Mouse (Mus musculus): Measurements from ENCODE around the gene Rfx5. TPM values are rescaled to one million over a fixed set of nuclear protein-coding genes. Genes with fewer than 3 reads are reported as not detected.

Gene Rfx5
- polyA plus RNA-seq, 1 experiment from 2014 or later, result 13.0 TPM

GRCm38 (mm10) chr3:94996946-94997345, 43.1 kb downstream of the Rfx5 start:
- Histone ChIP-seq H3K4me3 (ENCODE audit: low read length) (no peak overlapping the region), H3K4me1 (ENCODE audit: control insufficient read depth, insufficient read depth, low read length) (no peaks in the 10 kb centered on the region), H3K9me3 (ENCODE audit: control insufficient read depth, low read length) (no peaks in the 10 kb centered on the region), H3K27ac (ENCODE audit: low read depth, low read length) (no peak overlapping the region), H3K36me3 (ENCODE audit: control insufficient read depth, insufficient read depth, low read length) (peaks cover 96% of the 10 kb centered on the region), H3K4me2 (replicated peaks; ENCODE audit: low read depth, low read length) (no peak overlapping the region), H3K9ac (ENCODE audit: low read depth, low read length) (no peak overlapping the region), H3K27me3 (ENCODE audit: control insufficient read depth, insufficient read depth, low read length) (no peaks in the 10 kb centered on the region)
- no peak for ATAC-seq (ENCODE audit: low FRiP score, low TSS enrichment)
- WGBS, result 37% methylated on average over 2 of the region's 2 CpGs

GRCm38 (mm10) chr3:95002569-95002968, 48.7 kb downstream of the Rfx5 start:
- WGBS, result 76% methylated on average over 4 of the region's 4 CpGs
- H3K36me3 ChIP-seq (ENCODE audit: control insufficient read depth, insufficient read depth, low read length), result peaks cover 90% of the 10 kb centered on the region
- H3K27me3 ChIP-seq (ENCODE audit: control insufficient read depth, insufficient read depth, low read length), result no peaks in the 10 kb centered on the region
- H3K9me3 ChIP-seq (ENCODE audit: control insufficient read depth, low read length), result no peaks in the 10 kb centered on the region
- no peak overlapping the region for H3K4me3 ChIP-seq (ENCODE audit: low read length)
- ATAC-seq (ENCODE audit: low FRiP score, low TSS enrichment), result no peak
- H3K9ac ChIP-seq (ENCODE audit: low read depth, low read length), result no peak overlapping the region
- H3K4me1 ChIP-seq (ENCODE audit: control insufficient read depth, insufficient read depth, low read length), result no peaks in the 10 kb centered on the region
- no peak overlapping the region for H3K27ac ChIP-seq (ENCODE audit: low read depth, low read length)
- no peak overlapping the region for H3K4me2 ChIP-seq (replicated peaks; ENCODE audit: low read depth, low read length)

DNA sequence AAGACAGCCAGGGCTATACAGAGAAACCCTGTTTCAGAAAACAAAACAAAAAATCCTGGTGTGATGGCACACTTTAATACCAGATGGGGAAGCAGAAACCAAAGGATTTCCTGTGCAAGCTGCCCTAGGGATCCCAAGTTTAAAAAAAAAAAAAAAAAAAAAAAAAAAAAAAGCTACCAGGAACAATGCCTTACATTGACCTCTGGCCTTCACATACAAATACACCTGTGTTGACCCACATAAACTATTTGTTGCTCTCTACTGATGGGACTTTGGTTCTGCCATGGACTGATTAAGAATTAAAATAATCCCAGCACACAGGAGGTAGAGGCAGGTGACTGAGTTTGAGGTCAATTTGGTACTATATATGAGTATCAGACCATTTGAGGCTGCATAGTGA, 49.4 kb downstream of the Rfx5 start:
- Histone ChIP-seq H3K27ac (ENCODE audit: low read depth, low read length) (no peak overlapping the region), H3K4me3 (ENCODE audit: low read length) (no peak overlapping the region), H3K4me1 (ENCODE audit: control insufficient read depth, insufficient read depth, low read length) (no peaks in the 10 kb centered on the region), H3K9ac (ENCODE audit: low read depth, low read length) (no peak overlapping the region), H3K36me3 (ENCODE audit: control insufficient read depth, insufficient read depth, low read length) (peaks cover 90% of the 10 kb centered on the region), H3K4me2 (replicated peaks; ENCODE audit: low read depth, low read length) (no peak overlapping the region), H3K27me3 (ENCODE audit: control insufficient read depth, insufficient read depth, low read length) (no peaks in the 10 kb centered on the region), H3K9me3 (ENCODE audit: control insufficient read depth, low read length) (no peaks in the 10 kb centered on the region)
- ATAC-seq (ENCODE audit: low FRiP score, low TSS enrichment), result no peak

GRCm38 (mm10) chr3:95005651-95006050, 51.8 kb downstream of the Rfx5 start:
- Histone ChIP-seq H3K27ac (ENCODE audit: low read depth, low read length) (no peak overlapping the region), H3K4me1 (ENCODE audit: control insufficient read depth, insufficient read depth, low read length) (no peaks in the 10 kb centered on the region), H3K4me2 (replicated peaks; ENCODE audit: low read depth, low read length) (no peak overlapping the region), H3K36me3 (ENCODE audit: control insufficient read depth, insufficient read depth, low read length) (peaks cover 91% of the 10 kb centered on the region), H3K9me3 (ENCODE audit: control insufficient read depth, low read length) (no peaks in the 10 kb centered on the region), H3K27me3 (ENCODE audit: control insufficient read depth, insufficient read depth, low read length) (no peaks in the 10 kb centered on the region), H3K4me3 (ENCODE audit: low read length) (no peak overlapping the region), H3K9ac (ENCODE audit: low read depth, low read length) (no peak overlapping the region)
- WGBS, result 89% methylated on average over 3 of the region's 3 CpGs
- no peak for ATAC-seq (ENCODE audit: low FRiP score, low TSS enrichment)

DNA sequence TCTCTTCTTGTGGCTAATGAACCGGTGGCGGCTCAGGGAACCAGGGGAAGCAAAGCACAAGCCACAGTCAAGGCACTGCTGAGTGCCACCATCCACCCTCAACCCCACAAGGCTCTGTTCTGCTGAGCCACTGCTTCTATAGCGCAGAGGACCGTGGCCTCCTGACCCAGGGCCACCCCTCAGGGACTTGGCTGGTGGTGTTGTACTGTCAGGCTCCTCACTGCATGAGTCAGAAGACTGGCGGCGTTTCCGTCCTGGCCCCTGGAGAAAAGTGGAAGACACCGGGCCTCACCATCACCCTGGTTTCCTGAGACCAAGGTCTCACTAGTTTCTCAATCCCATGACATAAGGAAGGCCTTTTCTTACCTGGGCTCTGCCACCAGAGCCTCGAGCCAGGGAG, 53.8 kb downstream of the Rfx5 start:
- WGBS, result 86% methylated on average over 9 of the region's 9 CpGs
- Histone ChIP-seq H3K9ac (ENCODE audit: low read depth, low read length) (0 out of 2 replicates have a peak overlapping the region, but pooled peaks have one; percentile 23), H3K27ac (ENCODE audit: low read depth, low read length) (no peak overlapping the region), H3K4me2 (replicated peaks; ENCODE audit: low read depth, low read length) (no peak overlapping the region), H3K4me3 (ENCODE audit: low read length) (no peak overlapping the region), H3K27me3 (ENCODE audit: control insufficient read depth, insufficient read depth, low read length) (no peaks in the 10 kb centered on the region), H3K9me3 (ENCODE audit: control insufficient read depth, low read length) (no peaks in the 10 kb centered on the region), H3K36me3 (ENCODE audit: control insufficient read depth, insufficient read depth, low read length) (peaks cover 91% of the 10 kb centered on the region), H3K4me1 (ENCODE audit: control insufficient read depth, insufficient read depth, low read length) (no peaks in the 10 kb centered on the region)
- no peak for ATAC-seq (ENCODE audit: low FRiP score, low TSS enrichment)

DNA sequence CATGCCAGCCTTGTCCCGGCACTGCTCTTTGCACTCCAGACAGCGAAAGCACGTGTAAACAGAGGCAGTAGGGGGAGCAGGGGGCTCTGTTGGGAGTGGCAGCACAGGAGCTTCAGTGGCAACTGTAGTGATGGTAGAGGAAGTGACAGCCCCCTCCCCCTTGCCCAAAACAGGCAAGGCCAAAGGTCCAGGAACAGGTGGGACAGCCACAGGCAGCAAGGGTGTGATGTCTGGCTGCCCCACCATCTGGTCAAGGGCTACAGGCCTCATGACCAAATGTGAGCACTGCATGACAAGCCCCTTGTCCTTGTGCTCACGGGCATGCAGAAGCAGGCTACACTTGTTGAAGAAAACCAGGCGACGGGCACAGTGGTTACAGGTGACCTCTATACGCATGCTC, 56.5 kb downstream of the Rfx5 start:
- ATAC-seq (ENCODE audit: low FRiP score, low TSS enrichment), result no peak
- H3K4me2 ChIP-seq (replicated peaks; ENCODE audit: low read depth, low read length), result no peak overlapping the region
- no peak overlapping the region for H3K27ac ChIP-seq (ENCODE audit: low read depth, low read length)
- H3K27me3 ChIP-seq (ENCODE audit: control insufficient read depth, insufficient read depth, low read length), result no peaks in the 10 kb centered on the region
- peaks cover 70% of the 10 kb centered on the region for H3K36me3 ChIP-seq (ENCODE audit: control insufficient read depth, insufficient read depth, low read length)
- H3K4me3 ChIP-seq (ENCODE audit: low read length), result no peak overlapping the region
- H3K4me1 ChIP-seq (ENCODE audit: control insufficient read depth, insufficient read depth, low read length), result peaks cover 12% of the 10 kb centered on the region
- H3K9me3 ChIP-seq (ENCODE audit: control insufficient read depth, low read length), result no peaks in the 10 kb centered on the region
- no peak overlapping the region for H3K9ac ChIP-seq (ENCODE audit: low read depth, low read length)
- WGBS, result 85% methylated on average over 7 of the region's 7 CpGs

Small RNAs within 50 kb of the gene (microRNA-seq; reads per million reads assigned to microRNA genes)
- gene Mir7013, result 0.84 reads per million

Other genes starting within 250 kb of the Rfx5 start
- 7.4 and 14.2 TPM in 2 replicates for gene Cgn, start 167.6 kb upstream of the Rfx5 start, polyA plus RNA-seq (2014; fragmentation: Nextera tagmentation; extraction: Ambion mirVana)
- gene Pogz, start 116.5 kb upstream of the Rfx5 start, polyA plus RNA-seq (2014; fragmentation: Nextera tagmentation; extraction: Ambion mirVana), result 19.7 and 24.4 TPM in 2 replicates
- gene Psmb4, start 67.1 kb upstream of the Rfx5 start, polyA plus RNA-seq (2014; fragmentation: Nextera tagmentation; extraction: Ambion mirVana), result 355 and 392 TPM in 2 replicates
- 35.6 and 40.0 TPM in 2 replicates for gene Selenbp1, start 21.0 kb upstream of the Rfx5 start, polyA plus RNA-seq (2014; fragmentation: Nextera tagmentation; extraction: Ambion mirVana)
- gene Pi4kb, start 20.7 kb downstream of the Rfx5 start, polyA plus RNA-seq (2014; fragmentation: Nextera tagmentation; extraction: Ambion mirVana), result 22.6 and 25.7 TPM in 2 replicates
- 28.7 and 38.1 TPM in 2 replicates for gene Zfp687, start 61.4 kb downstream of the Rfx5 start, polyA plus RNA-seq (2014; fragmentation: Nextera tagmentation; extraction: Ambion mirVana)
- gene Psmd4, start 88.5 kb downstream of the Rfx5 start, polyA plus RNA-seq (2014; fragmentation: Nextera tagmentation; extraction: Ambion mirVana), result 261 and 286 TPM in 2 replicates
- 16.9 and 22.8 TPM in 2 replicates for gene Pip5k1a, start 152.9 kb downstream of the Rfx5 start, polyA plus RNA-seq (2014; fragmentation: Nextera tagmentation; extraction: Ambion mirVana)
- 182 and 190 TPM in 2 replicates for gene Vps72, start 156.9 kb downstream of the Rfx5 start, polyA plus RNA-seq (2014; fragmentation: Nextera tagmentation; extraction: Ambion mirVana)
- 1.5 and 1.7 TPM in 2 replicates for gene Tmod4, start 170.4 kb downstream of the Rfx5 start, polyA plus RNA-seq (2014; fragmentation: Nextera tagmentation; extraction: Ambion mirVana)
- gene Scnm1, start 179.9 kb downstream of the Rfx5 start, polyA plus RNA-seq (2014; fragmentation: Nextera tagmentation; extraction: Ambion mirVana), result 69.6 and 84.7 TPM in 2 replicates
- gene Lysmd1, start 180.0 kb downstream of the Rfx5 start, polyA plus RNA-seq (2014; fragmentation: Nextera tagmentation; extraction: Ambion mirVana), result 6.9 and 9.1 TPM in 2 replicates
- gene Tnfaip8l2, start 188.3 kb downstream of the Rfx5 start, polyA plus RNA-seq (2014; fragmentation: Nextera tagmentation; extraction: Ambion mirVana), result 2.1 TPM in 2 replicates
- gene Sema6c, start 206.4 kb downstream of the Rfx5 start, polyA plus RNA-seq (2014; fragmentation: Nextera tagmentation; extraction: Ambion mirVana), result 5.3 and 5.8 TPM in 2 replicates